Mouse (Mus musculus) c-Kit-positive CD71-positive TER-119-positive erythroid progenitor cells, embryonic 14.5 days (primary cell): ENCODE results near the gene Irgq.

Experiments used
- DNase-seq: peaks from one replicate; pipeline ENCODE4 v3.0.0-alpha.2; 2013; ENCODE audit warnings: low spot score

Irgq gene

DNA sequence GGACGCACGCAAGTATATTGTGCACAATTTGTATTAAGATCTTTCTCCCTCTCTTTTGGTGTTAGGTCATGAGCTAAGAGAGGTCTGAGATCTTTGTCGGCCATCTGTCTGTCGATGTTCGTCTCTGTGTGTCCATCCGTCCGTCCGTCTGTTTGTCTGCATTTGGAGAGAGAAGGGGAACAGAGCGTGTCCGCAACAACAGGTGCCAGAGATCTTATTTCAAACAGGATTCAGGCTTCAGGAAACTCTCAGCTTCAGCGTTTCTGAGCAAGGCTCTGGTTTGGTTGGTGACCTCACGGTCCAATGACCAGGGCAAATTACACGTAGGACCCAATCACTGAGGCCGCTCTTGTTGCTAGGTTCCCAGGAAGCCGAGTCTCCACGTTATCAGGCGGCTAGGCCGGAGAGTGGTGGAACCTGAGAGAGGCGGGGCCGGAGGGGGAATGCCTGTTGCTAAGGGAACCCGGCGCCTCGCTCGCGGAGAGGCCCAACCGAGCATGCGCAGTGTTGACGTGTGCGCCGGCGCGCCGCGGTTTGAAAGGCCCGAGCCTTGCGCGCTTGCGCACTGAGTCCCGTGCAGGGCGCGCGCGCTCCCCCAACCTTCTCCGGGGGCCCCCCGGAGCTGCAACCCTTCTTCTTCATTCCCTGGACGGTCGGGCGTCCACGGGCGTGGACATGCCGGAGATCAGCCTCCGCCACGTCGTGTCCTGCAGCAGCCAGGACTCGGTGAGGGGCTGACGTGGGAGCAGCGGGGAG is 16.3 kb downstream of the Irgq start:
- peak; percentile 98 for DNase-seq

- no peak for DNase-seq
Measured at GRCm38 (mm10) chr7:24547534-24548036, 17.1 kb downstream of the Irgq start.

DNA sequence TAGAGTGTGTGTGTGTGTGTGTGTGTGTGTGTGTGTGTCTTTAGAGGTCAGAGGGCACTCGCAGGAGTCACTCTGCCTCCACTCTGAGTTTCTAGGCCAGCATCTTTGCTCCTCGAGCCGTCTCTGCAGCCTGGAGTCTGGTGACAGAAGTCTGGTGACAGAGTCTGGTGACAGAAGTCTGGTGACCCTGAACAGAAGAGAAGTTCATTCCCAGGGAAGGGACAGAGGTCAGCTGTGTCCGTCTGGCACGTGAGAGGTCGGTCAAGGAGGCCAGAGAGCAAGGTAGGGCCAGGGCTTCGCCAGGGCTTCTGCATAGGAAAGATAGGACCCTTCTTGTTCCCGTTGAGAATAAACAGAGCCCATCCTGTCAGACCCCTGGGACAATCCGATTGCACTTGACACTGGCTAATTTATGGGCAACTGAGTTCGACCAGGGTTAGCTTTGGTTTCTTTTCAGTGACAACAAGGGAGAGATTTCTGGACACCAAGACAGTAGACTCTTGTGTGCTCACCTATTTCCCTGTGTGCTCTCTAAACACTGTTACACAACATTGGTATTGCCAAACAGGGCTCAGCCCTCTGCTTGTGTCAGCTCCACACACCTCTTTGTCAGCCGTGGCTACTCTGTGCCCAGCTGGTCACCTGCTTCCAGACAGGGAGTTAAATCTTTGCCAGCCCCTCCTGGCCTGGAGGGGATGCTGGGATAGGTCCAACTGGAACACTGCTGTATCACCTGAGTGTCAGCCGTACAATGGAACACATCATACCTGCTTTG is 21.7 kb downstream of the Irgq start:
- no peak for DNase-seq

- no peak for DNase-seq
Measured at GRCm38 (mm10) chr7:24555786-24556185, 25.3 kb downstream of the Irgq start.

DNA sequence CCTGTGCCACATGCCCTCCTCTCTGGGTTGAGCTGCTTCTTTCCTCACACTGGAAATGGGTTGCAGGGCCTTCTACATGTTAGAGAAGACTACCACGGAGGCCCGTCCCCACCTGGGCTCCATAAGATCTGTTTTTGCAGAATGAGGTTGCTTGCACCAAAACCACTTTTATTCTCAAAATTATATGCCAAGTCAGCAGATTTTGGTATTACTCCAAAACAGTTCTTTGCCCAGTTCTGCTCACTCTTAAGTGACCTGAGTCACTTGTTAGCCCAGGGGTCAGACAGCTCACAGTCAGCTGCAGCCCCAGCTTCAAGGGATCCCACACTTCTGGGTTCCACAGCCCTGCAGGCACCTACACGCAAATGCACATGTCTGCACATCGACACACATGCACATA is 31.0 kb downstream of the Irgq start:
- DNase-seq, result no peak

DNA sequence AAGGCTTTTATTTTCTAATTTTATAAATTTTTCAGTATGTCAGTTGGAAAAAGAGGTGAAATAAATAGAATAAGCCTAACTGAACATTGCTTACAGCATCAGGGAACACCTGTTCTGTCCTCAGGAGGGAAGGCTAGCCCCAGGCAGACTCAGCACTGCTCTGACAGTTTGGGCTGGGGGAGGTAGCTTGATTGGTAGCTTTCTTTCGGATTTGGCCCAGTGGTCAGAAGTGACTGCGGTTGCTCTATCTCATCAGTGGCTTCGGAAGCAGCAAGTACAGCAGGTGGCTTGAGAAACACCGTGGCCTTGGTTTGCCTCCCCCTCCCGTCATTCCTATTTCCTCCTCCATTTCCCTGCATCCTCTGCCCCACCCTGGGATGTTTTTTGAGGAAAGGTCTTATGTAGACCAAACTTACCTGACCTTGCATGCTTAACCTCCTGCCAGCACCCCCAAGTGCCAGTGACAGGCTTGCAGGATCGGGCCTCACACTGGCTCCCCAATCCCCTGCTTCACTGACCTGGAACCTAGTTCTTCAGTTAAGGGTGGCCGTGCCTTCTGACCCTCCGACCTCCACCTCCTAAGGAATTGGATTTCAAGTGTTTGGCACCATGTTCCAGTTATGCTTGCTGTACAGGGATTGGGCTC is 32.8 kb downstream of the Irgq start:
- no peak for DNase-seq

DNA sequence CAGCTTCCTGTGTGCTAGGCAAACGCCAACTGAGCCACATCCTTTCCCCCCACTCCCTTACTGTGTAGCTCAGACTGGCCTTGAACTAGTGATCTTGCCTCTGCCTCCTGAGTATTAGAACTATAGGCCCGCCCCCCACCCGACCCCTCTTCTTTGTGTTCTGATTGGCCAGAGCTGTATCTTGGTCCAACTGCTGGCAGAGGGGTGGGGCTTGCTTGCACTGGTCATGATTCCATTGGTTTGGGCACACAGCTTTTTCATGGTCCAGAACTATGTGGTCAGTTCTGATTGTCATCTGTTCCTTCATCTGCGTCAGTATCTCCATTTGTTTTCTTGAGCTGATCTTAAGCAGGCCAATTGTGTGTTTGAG is 33.3 kb downstream of the Irgq start:
- DNase-seq, result no peak

DNA sequence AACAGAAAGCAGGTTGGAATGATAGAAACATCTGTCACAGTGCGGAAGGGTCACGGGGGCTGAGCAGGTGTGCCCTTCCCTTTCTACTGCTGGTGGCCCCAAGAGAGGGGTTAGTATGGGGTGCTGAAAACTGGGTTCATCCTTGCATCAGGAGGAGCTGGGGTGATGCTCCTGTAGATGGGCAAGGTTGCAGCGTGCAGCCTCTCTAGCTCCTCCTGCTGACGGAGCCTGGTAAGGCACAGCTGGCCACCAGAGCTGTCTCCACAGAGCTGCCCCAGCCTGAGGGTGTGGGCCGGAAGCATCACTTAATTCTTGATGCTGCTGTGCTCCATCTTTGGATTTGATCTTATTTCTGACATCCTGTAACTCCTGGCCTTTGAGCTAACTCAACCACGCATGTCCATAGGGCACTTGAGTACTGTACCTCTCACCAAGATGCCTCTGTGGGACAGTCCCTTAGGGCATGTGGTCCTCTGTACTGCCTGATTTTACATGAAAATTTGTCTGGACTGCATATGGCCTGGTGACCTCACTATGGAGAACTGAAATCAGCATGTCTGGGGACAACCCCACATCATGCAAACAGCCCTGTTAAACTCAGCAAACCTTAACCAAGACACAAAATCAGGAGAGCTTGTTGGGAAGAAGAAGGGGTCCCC is 34.2 kb downstream of the Irgq start:
- DNase-seq, result peak; percentile 56

- no peak for DNase-seq
Measured at GRCm38 (mm10) chr7:24565627-24566026, 35.1 kb downstream of the Irgq start.

GRCm38 (mm10) chr7:24566206-24566605 is 35.7 kb downstream of the Irgq start:
- no peak for DNase-seq

- DNase-seq, result no peak
Measured at GRCm38 (mm10) chr7:24568512-24568911, 38.0 kb downstream of the Irgq start.

DNA sequence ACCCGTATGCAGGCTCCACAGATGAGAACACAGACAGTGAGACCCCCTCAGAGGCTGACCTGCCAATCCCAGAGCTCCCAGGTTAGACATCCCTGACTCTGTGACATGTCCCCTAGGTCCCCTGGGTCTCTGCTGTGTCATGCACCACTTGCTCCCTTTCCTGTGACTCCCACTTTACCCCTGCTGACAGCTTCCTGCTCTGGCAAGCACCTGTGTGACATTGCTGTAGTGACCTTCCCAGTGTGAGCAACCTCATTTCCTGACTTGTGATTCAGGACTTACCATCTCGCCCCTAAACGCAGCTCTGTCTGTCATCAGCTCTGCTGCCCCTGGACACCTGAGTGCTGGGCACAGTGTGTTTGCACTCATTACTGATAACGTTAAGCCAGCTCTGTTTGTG is 40.6 kb downstream of the Irgq start:
- DNase-seq, result no peak

DNA sequence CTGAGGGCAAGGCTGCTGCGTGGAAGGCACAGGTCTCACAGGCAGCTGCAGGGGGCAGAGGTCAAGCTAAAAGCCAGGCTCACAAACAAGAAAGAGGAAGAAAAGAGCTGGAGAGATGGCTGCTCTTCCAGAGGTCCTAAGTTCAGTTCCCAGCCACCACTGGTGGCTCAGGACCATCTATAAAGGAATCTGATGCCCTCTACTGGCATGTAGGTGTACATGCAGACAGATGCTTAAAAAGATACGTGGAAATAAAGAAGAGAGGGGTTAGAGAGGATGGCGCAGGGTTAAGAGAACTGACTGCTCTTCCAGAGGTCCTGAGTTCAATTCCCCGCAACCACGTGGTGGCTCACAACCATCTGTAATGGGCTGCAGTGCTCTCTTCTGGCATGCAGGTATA is 42.0 kb downstream of the Irgq start:
- DNase-seq, result no peak

- DNase-seq, result no peak
Measured at GRCm38 (mm10) chr7:24574224-24574796, 43.8 kb downstream of the Irgq start.

DNA sequence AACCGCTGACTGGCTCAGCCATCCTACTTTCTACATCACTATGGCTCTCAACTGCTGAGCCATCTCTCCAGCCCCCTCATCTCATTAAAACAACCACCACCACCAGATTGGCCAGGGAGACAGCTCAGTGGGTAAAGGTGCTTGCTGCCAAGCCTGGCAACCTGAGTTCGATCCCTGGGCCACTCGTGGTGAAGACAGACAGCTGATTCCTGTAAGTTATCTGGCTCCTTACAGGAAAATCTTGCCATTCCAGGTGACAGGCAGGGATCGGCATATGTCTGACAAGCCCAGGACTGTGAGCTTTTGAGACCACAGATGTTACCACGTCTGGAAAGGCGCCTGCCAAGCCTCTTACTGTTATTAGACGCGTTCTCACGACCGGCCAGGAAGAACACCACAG is 47.3 kb downstream of the Irgq start:
- DNase-seq, result no peak

GRCm38 (mm10) chr7:24584876-24585275 is 54.4 kb downstream of the Irgq start:
- DNase-seq, result no peak

DNA sequence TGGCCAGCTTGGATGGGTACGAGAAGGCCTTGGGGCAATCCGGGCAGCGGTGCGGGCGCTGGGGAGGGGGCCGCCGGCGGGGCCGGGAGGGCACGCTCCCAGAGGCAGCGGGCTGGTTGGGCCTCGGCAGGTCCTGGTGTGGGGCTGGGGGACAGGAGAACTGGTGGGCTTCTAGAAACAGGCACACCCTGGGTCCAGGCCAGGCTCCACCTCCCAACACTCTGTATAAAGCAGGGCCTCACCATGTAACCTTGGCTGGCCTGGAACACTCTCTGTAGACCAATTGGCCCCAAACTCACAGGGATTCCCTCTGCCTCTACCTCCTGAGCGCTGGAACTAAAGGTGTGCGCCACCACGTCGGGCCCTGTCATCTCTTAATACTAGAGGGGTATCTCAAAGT is 55.5 kb downstream of the Irgq start:
- no peak for DNase-seq

DNA sequence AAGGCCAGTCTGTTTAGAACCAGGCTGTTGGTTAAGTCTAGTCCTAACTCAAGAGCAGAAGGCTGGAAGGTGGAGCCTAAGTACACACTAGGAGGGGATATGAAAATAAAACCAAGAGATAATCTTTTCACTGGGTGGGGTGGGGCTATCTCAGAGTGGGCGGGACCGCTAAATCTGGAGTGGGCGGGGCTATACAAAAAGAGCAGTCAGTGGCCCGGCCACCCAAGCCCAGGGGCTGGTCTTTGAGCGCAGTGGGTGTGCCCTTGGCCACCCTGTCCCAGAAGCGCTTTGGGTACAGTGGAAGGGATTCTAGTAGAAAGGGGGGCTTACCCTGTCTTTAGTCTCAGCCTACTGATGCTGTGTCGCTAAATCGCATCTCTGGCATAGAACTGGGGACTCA is 56.3 kb downstream of the Irgq start:
- peak; percentile 50 for DNase-seq

GRCm38 (mm10) chr7:24587330-24588105 is 57.0 kb downstream of the Irgq start, which contains the start of the genes Ethe1 and Zfp575:
Ethe1 (plus strand) TSS chr7:24587543.
Zfp575 (minus strand) TSS chr7:24587641.
- DNase-seq, result no peak
